Mouse (Mus musculus): ENCODE measurements around the gene Uqcc1.
"Not testable (repeated sequence)": the region's sequence is repeated elsewhere in the genome, so short reads cannot be mapped to it uniquely, and the experiment has no call there.

Uqcc1 gene

DNA sequence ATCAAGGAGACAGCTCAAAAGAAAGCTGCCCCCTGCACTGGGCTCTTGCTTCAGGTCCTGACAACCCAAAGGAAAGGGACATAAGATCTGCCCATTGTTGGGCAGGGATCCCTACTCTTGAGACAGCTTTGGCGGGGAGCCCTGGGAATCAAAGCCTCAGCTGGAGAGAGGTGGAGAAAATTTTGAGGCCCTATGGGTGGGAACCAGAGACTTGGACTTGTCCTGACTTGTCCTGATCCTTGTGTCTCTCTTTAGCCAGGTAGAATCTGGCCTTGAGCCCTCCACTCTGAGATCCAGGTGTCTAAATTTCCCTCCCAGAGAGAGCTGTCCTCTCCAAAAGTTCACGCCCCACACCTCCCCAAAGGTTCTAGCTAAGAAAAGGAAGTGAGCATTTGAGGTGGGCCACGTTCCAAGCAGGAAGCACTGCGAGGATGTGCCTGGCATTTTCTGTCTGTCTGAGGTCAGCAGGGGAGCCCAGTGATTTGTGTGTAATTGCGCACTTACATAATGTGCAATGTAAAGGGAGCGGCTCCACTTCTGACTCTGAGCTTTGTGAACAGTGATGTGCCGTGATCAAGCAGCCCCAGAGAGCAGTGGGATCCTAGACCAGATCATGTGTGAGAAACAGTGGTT lies 9.9 kb upstream of the Uqcc1 start:
- DNase-seq (ENCODE audit: low spot score in 2 of 2) = no peak

GRCm38 (mm10) chr2:155928711-155929345 lies 1.3 kb downstream of the Uqcc1 start:
- no peak for DNase-seq (ENCODE audit: low spot score in 2 of 2)

DNA sequence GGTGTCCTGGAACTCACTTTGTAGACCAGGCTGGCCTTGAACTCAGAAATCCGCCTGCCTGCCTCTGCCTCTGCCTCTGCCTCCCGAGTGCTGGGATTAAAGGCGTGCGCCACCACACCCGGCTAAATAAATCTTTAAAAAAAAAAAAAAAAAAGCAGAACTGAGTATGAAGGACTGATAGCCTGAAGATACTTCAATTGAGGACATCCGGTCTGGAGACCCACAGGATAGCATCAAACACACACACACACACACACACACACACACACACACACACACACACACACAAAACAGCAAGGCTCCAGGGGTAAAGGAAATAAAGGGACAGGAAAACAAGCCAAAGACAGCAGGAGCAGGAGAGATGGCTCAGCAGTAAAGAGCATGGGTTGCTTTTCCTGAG lies 4.9 kb downstream of the Uqcc1 start:
- DNase-seq (ENCODE audit: low spot score in 2 of 2) = not testable (repeated sequence)

DNA sequence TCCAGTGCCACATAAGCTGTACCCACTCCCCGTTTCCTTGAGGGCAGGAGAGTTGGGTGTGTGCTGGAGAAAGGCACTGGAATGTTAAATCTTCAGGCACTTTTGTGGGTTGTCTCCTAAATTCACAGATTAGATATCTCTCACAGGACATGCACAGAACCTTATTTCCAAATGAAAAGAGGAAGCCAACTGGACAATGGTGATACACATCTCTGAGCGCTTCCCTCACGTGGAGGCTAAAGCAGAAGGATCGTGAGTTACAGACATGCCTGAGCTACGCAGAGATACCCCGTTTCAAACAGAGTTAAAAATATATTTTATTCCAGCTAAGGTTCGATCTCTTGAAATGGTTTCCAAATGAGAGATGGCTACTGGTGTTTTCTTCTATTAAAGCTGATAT lies 7.0 kb downstream of the Uqcc1 start:
- DNase-seq (ENCODE audit: low spot score in 2 of 2) = no peak

DNA sequence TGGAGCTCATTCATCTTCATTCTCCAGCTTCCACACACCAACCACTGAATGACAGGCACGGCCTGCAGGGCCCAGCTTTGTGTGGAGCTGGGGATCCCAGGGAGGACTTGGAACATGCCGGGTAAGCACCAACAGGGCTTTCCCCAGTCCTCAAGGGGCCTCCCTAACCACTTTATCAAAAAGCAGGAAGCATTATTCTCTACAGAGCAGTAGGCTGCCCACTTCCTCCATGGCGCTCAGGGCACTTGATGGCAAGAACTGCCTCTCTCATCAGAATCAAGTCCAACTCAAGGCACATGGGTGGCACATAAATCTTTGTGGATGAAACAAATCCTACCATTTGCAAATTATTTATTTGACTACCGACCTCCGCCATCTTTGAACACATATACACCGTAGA lies 15.4 kb downstream of the Uqcc1 start:
- no peak for DNase-seq (ENCODE audit: low spot score in 2 of 2)

GRCm38 (mm10) chr2:155903632-155904008 lies 26.5 kb downstream of the Uqcc1 start:
- no peak for DNase-seq (ENCODE audit: low spot score in 2 of 2)

DNA sequence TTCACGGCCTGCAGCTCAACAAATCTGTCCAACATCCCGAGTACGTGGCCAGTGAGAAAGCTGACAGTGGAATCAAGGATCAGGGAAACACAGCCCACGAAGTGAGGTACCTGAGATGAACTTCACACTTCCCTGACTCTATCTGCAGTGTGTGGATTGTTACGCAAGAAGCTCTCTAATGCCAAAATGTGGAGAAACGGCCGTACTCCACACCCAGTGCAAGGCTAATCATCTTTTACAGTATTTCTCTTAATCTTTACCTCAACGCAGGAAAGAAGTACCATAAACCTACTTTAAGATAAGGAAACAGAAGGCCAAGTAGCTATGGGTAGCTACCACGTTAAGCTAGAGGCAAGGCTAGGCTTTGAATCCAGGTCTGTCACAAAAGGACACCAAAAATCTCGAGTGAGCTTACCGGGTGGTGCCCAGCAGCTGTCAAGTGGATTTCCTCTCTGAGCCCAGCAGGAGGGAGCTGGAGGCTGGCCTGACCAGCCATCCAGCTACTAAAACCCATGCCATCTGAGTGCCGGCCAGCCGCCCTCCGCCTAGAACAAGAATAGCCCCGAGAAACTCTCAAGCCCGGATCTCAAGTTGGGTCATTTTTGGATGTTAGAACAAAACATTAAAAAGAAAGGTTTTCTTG lies 27.0 kb downstream of the Uqcc1 start:
- DNase-seq (ENCODE audit: low spot score in 2 of 2) = no peak

- no peak for DNase-seq (ENCODE audit: low spot score in 2 of 2)
Measured at GRCm38 (mm10) chr2:155895046-155895735, 34.9 kb downstream of the Uqcc1 start.

GRCm38 (mm10) chr2:155894307-155895045 lies 35.6 kb downstream of the Uqcc1 start:
- DNase-seq (ENCODE audit: low spot score in 2 of 2) = no peak

DNA sequence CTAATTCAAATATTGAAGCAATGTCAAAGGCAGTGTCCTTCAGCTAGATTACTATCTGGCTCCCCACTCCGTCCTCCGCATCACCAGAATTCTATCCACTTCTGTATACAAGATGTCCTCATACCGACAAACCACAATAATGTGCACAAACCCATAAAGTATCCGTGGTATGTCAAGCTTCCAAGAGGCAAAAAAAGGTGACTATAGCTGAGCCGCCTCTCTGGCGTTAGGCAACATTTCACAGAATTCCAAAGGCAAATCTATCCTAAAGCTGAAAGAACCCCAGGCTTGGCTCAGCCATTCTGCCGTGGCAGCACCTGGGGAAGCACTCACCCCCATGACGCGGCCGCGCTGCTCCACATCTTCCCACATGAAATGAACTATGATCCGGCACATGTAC lies 43.3 kb downstream of the Uqcc1 start:
- DNase-seq (ENCODE audit: low spot score in 2 of 2) = no peak

- DNase-seq (ENCODE audit: low spot score in 2 of 2) = no peak
Measured at GRCm38 (mm10) chr2:155885271-155885697, 44.8 kb downstream of the Uqcc1 start.

DNA sequence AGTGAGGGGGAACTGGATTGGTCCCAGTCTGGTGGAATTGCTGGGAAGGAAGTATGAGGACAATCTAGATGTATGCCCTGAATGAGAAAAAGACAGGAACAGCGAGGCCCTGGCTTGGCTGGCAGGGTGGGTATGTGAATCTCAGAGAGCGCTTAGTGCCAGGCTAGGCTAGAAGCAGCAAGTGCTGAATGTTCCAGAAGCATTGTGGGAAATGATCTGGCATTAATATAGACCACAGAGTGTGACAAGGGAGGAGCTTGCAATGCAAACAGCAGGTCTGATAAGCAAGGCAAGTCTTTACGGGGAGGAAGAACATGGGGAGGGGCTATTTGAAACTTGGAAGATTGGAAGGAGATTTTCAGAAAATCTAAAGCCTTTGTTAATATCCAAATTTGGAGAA lies 48.0 kb downstream of the Uqcc1 start:
- DNase-seq (ENCODE audit: low spot score in 2 of 2) = no peak

DNA sequence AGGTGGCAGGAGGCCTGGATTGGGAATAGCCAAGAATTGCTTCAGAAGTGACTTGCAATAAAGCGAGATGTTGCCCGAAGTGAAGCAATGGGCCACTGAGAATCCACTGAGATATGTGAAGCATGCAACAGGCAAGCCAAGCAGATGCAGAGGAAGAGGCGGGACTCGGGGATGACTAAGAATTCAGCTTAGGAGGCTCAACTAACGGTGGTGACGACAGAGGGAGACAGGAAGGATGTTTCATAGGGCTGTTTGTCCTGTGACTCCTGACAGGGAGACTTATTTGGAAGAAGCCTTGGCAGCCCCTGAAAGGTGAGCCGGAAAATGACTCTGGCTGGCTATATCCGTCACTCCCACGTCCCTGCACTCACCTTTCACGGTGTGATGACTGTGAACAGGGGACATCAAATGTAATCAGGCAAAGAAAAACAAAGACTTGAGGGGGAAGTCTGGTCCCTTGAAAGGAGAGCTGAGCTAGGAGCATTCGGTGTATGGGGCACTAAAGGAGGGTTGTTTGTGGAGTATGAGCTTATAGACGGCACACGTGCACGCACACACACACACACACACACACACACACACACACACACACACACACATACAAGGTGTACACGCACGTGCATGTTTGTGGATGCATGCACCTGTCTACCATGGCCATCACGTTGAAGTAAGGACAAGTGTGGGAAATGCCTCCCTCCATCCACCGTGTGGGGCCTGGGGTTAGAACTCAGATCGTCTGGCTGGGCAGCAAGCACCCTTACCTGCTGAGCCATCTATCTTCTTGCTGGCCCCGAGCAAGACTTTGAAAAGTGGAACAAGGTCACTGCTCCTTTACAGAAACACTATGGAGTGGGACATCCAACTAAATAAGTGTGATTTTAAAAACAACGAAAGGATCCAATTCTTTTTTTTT lies 50.9 kb downstream of the Uqcc1 start:
- no peak for DNase-seq (ENCODE audit: low spot score in 2 of 2)

GRCm38 (mm10) chr2:155873636-155874035 lies 56.5 kb downstream of the Uqcc1 start:
- DNase-seq (ENCODE audit: low spot score in 2 of 2) = no peak

DNA sequence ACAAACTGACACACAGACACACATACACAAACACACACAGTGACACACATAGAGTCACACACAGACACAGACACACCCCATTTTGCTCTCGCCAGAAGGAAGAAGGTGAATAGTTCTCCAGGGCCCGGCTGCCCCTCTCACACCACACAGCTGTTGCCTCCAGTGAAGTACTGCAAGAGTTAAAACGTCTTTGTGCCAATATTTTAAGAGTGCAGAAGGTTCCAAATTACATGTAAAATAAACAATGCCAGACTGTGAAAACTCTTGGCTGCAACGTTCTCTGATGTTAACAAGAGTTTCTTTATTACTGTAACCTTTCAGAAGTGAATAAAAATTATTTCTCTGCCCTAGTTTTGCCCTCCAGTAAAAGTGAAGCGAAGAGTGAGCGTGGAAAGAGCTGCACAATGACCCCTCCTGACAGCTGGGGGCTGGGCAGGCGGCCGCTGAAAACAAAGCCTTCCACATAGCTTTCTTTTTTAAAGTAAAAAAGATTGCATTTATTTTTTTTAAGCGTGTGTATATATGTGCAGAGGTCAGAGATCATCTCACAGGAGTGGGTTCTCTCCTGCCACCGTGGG lies 57.1 kb downstream of the Uqcc1 start:
- DNase-seq (ENCODE audit: low spot score in 2 of 2) = no peak

- DNase-seq (ENCODE audit: low spot score in 2 of 2) = no peak
Measured at GRCm38 (mm10) chr2:155872486-155872885, 57.6 kb downstream of the Uqcc1 start.

DNA sequence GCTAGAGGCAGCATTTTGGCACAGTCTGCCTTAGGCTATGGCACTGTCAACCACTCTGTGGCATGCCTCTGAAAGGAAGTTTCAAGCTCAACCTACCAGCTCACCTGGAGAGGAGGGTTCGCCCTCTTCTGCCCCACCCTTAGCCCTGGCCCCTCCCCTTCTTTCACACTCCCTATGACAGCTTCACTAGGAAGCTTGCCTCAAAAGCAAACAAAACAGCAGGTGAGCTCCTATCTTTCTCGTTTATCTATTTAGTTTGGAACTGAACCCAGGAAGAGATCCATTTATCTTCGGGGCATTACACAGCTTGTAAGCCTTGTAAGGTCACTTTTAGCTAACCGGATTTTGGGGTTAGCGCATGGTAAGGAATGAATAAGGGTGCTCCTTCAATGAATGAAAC lies 60.3 kb downstream of the Uqcc1 start:
- DNase-seq (ENCODE audit: low spot score in 2 of 2) = no peak

DNA sequence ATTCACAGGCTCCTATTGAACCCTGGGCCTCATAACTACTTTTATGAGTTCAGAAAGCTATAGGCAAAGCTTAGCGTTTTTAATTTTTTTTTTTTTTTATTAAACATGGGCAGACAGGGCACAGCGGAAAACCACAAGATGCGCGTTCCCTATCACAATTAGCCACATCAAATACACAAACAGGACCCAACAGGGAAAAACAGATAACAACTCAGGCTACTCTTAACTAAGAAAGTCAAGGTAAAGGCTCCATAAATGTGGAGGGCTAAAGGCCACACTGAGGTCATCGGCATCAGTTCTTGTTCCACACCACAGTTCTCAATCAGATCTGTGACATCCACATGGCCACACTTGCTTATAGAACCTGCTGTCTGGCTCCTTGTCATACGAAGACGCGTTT lies 61.8 kb downstream of the Uqcc1 start:
- DNase-seq (ENCODE audit: low spot score in 2 of 2) = no peak

- DNase-seq (ENCODE audit: low spot score in 2 of 2) = no peak
Measured at GRCm38 (mm10) chr2:155863301-155863867, 66.7 kb downstream of the Uqcc1 start.

DNA sequence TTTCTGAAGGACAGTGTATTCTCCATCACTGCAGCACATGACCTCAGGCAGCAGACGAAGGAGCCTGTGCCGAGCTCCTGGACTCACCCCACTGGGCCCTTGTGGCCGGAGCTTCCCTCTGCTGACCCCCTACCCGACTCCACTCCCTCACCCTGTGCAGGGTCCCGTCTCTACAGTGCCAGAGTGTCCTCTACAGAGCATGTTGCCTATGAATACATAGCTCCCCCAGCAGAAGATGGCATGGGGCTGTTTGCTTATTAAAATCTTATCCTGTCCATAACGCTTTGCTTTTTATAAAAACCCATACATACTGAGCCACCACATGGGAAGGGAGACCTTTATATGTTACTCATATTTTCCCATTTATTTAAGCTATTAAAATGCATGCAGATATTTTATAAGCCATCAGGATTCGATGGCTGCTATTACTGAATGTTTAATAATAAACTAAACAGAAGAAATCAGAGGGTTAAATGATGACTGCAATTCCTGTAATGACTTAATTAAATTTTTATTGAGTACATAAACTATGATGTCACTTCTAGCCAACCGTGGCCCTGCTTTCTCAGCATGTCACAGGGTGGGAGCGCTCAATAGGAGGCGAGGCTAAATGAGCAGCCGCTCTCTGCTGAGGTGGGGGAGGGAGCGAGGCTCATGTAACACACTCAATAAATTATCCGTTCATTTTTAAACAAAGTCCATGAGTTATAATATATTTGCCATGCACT lies 67.4 kb downstream of the Uqcc1 start:
- DNase-seq (ENCODE audit: low spot score in 2 of 2) = no peak
